Mouse (Mus musculus): ENCODE results near the gene Gm9887.
A peak's percentile ranks its signal among the peaks of the same experiment; 100 is the strongest.

The Gm9887 gene

DNA sequence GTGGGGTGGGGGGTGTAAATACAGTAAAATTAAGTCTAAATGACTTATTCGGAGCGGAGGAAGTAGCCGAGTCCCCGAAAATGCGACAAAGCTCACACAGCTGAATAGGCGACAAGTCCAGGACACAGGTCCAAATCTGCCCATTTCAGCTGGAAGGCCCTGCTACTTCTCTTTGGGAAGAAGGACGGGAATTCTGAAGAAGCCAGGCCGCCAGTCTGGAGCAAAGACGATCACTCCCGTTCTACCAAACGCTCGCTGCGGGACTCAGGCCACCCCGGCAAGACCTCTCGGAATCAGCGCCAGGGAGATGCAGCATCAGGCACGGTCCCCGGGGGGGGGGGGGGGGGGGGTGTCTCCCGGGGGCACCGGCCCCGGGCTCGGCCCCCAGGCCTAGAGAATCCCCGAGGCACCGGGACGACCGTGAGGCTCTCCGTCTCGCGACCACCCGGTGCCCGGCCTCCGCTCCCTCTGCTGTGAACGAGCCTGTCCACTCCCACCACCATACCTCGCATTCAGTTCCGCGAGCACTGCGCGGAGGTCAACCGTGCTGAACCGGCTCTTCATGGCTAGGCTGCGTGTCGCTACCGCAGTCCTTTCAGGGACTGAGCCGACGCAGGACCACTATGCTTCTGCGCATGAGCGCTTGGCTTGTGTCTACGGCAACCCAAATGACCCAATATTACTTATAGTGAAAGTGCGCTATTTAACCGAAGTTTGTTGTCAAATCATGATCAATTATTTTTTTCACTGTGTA is 15.5 kb downstream of the Gm9887 start, which contains the start of gene Nemf:
TSS of gene Nemf (minus strand) at position 620 of the 754 bp plus-strand sequence.
- DNase-seq = peak; percentile 82

DNA sequence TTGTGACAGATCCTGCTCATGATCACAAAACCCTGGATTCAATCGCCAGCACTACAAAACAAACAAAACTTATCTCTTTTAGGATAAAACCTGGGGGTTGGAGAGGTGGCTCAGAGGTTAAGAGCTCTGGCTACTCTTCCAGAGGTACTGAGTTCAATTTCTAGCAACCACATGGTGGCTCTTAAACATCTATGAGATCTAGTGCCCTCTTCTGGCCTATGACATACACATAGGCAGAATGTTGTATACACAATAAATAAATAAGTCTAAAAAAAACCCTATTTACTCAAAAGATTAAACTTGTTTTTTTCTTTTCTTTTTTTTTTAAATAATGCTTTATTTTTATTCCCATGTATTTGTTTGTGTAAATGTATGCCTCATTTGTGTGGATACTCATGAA is 20.6 kb downstream of the Gm9887 start:
- DNase-seq = no peak

DNA sequence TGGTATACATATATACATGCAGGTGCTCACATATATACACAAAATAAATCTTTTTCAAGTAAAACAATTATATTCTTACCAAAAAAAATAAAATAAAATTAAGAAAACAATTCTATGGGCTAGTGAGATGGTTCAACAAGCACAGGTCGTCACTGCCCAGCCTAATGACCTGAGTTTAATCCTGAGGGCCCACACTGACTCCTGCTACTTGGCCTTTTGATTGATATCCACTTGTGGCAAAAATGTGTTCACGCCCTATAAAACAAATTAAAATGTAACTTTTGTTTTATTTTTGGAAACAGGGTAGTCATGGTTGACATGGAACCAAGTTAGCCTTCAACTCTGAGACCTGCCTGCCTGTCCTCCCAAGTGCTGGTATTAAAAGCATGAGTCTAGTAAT is 22.3 kb downstream of the Gm9887 start:
- no peak for DNase-seq

DNA sequence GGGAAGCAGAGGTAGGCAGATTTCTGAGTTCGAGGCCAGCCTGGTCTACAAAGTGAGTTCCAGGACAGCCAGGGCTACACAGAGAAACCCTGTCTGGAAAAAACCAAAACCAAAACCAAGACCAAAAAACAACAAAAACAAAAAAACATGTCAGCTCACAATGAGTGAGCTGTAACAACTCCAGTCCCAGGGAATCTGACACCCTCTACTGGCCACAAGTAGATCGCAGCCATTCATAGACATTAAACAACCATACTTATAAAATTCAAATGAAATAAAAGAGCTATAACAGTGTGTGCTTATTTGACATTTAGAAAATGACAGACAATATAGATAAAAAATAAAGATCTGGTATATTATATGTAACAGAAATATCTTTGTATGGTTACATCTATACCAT is 38.7 kb downstream of the Gm9887 start:
- DNase-seq = no peak

DNA sequence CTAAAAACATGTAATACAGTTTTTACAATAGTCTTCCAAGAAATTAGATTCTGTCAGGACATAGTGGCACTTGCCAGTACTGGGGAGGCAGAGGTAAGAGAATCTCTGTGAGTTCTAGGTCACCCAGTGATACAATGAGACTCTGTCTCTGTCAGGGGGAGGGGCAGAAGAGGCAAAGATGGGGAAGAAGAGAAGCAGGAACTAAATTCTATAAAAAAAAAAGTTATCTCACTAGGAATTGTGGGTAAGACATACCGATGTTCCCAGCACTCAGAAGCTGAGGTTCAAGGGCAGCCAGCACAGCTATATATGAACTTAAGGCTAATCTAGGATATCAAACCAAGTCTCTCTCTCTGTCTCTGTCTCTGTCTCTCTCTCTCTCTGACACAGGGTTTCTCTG is 40.1 kb downstream of the Gm9887 start:
- DNase-seq = no peak

DNA sequence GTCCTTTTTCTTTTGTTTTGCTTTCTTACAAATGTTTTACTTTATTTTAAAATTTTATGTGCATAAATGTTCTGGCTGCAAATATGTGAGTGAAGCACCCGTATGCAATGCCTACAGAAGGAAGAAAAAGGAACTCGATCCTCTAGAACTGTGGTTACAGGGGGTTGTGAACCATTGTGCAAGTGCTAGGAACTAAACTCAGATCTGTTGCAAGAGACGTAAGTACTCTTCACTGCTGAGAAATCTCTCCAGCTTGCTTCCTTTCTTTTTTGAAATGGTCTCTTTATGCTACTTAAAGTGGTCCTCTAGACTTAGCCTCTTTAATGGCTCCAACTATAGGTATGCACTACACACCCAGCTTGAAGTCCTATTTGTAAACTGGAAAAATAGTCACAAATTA is 41.1 kb downstream of the Gm9887 start:
- DNase-seq = no peak
